Mouse (Mus musculus) neural tube, embryonic 13.5 days (tissue): ENCODE measurements around the gene Itgal. TPM values are rescaled to one million over a fixed set of nuclear protein-coding genes. Genes with fewer than 3 reads are reported as not detected.
"Not testable (repeated sequence)": the region's sequence is repeated elsewhere in the genome, so short reads cannot be mapped to it uniquely, and the experiment has no call there.

ENCODE experiments used
- ATAC-seq: fragments of 200-750 bp; cut with Nextera tagmentation; 2 replicates; pipeline ENCODE4 v1.8.0; 2017; ENCODE audit warnings: low read depth, mild to moderate bottlenecking, moderate TSS enrichment, moderate library complexity
- H3K27ac ChIP-seq: fragments of 300-500 bp; sonication (generic); replicated peaks from 2 replicates; pipeline ENCODE4 v1.5.1; 2015; ENCODE audit warnings: moderate library complexity, mild to moderate bottlenecking, inconsistent platforms
- H3K27me3 ChIP-seq: fragments of 300-500 bp; sonication (generic); 2 replicates; pipeline ENCODE4 v1.6.1; 2015; ENCODE audit warnings: mild to moderate bottlenecking, inconsistent platforms
- H3K36me3 ChIP-seq: fragments of 300-500 bp; sonication (generic); 2 replicates; pipeline ENCODE4 v1.6.1; 2015; ENCODE audit warnings: mild to moderate bottlenecking, inconsistent platforms
- H3K4me1 ChIP-seq: fragments of 300-500 bp; sonication (generic); replicated peaks from 2 replicates; pipeline ENCODE4 v1.6.1; 2015; ENCODE audit warnings: inconsistent platforms
- H3K4me2 ChIP-seq: fragments of 300-500 bp; sonication (generic); 2 replicates; pipeline ENCODE4 v1.6.1; 2015; ENCODE audit warnings: inconsistent platforms, mild to moderate bottlenecking, moderate library complexity
- H3K4me3 ChIP-seq: fragments of 300-500 bp; sonication (generic); 2 replicates; pipeline ENCODE4 v1.5.1; 2015; ENCODE audit warnings: mild to moderate bottlenecking, inconsistent platforms
- H3K9ac ChIP-seq: fragments of 300-500 bp; sonication (generic); 2 replicates; pipeline ENCODE4 v1.6.1; 2015; ENCODE audit warnings: moderate library complexity, mild to moderate bottlenecking, inconsistent platforms
- H3K9me3 ChIP-seq: fragments of 300-500 bp; sonication (generic); 2 replicates; pipeline ENCODE4 v1.6.1; 2016; ENCODE audit warnings: inconsistent platforms
- WGBS: fragments of 180-500 bp; shearing (Covaris S2); methylation state at CpG from one replicate; pipeline ENCODE4 v1.1.7; 2015; 5-methylcytosine and 5-hydroxymethylcytosine counted together
- polyA plus RNA-seq: library from polyadenylated mRNA; unstranded; fragments of >200 nt; fragmentation: Nextera tagmentation; extraction: Ambion mirVana; gene quantifications from 2 replicates; pipeline ENCODE4 v1.2.1, GENCODE M21; 2015

Gene Itgal
- polyA plus RNA-seq, result 0.31 and 0.41 TPM in 2 replicates

- no peaks in the 10 kb centered on the region for H3K9me3 ChIP-seq
- H3K27me3 ChIP-seq, result no peaks in the 10 kb centered on the region
- 81% methylated on average over 11 of the region's 11 CpGs for WGBS
- no peak within 1 kb of the TSS for H3K27ac ChIP-seq
- H3K9ac ChIP-seq, result no peak within 1 kb of the TSS
- no peaks in the 10 kb centered on the region for H3K36me3 ChIP-seq
- no peak within 1 kb of the TSS for H3K4me2 ChIP-seq
- no peaks in the 10 kb centered on the region for H3K4me1 ChIP-seq
- ATAC-seq, result no peak
- H3K4me3 ChIP-seq, result no peak within 1 kb of the TSS
Observed at GRCm38 (mm10) chr7:127296098-127296497, at the start of gene Itgal. Itgal (plus strand) TSS chr7:127296260.

GRCm38 (mm10) chr7:127250511-127250910 is 45.5 kb upstream of the Itgal start:
- Histone ChIP-seq H3K36me3 (peaks cover 25% of the 10 kb centered on the region; the same call in 1 of the 2 replicates), H3K4me1 (peaks cover 32% of the 10 kb centered on the region)
- H3K4me3 ChIP-seq, H3K4me2 ChIP-seq, H3K27me3 ChIP-seq, H3K9ac ChIP-seq, H3K9me3 ChIP-seq, H3K27ac ChIP-seq, ATAC-seq: not testable (repeated sequence)
- 92% methylated on average over 8 of the region's 8 CpGs for WGBS

GRCm38 (mm10) chr7:127252414-127252813 is 43.6 kb upstream of the Itgal start:
- no peak overlapping the region for H3K4me2 ChIP-seq
- H3K27me3 ChIP-seq, result no peaks in the 10 kb centered on the region
- H3K36me3 ChIP-seq, result peaks cover 33% of the 10 kb centered on the region
- no peak overlapping the region for H3K4me3 ChIP-seq
- WGBS, result 90% methylated on average over 2 of the region's 2 CpGs
- H3K27ac ChIP-seq, result no peak overlapping the region
- peaks cover 17% of the 10 kb centered on the region for H3K4me1 ChIP-seq
- no peaks in the 10 kb centered on the region for H3K9me3 ChIP-seq
- H3K9ac ChIP-seq, result no peak overlapping the region
- ATAC-seq, result no peak

GRCm38 (mm10) chr7:127253341-127253740 is 42.7 kb upstream of the Itgal start:
- Histone ChIP-seq H3K4me3 (peak overlapping the region; percentile 57), H3K9me3 (no peaks in the 10 kb centered on the region), H3K27me3 (no peaks in the 10 kb centered on the region), H3K36me3 (peaks cover 26% of the 10 kb centered on the region), H3K27ac (peak overlapping the region; percentile 91), H3K9ac (peak overlapping the region; percentile 74), H3K4me1 (peaks cover 17% of the 10 kb centered on the region), H3K4me2 (peak overlapping the region; percentile 89)
- WGBS, result 82% methylated on average over 6 of the region's 6 CpGs
- no peak for ATAC-seq

GRCm38 (mm10) chr7:127253821-127254769 is 42.0 kb upstream of the Itgal start:
- WGBS, result under 1% methylated on average over 136 of the region's 136 CpGs
- peak overlapping the region; percentile 57 for H3K4me3 ChIP-seq
- H3K9ac ChIP-seq, result peak overlapping the region; percentile 74
- H3K4me2 ChIP-seq, result peak overlapping the region; percentile 89
- H3K9me3 ChIP-seq, result no peaks in the 10 kb centered on the region
- peaks cover 22% of the 10 kb centered on the region for H3K4me1 ChIP-seq
- H3K27me3 ChIP-seq, result no peaks in the 10 kb centered on the region
- peak overlapping the region; percentile 91 for H3K27ac ChIP-seq
- H3K36me3 ChIP-seq, result peaks cover 23% of the 10 kb centered on the region
- peak; percentile 95 for ATAC-seq

- ATAC-seq, result no peak
- Histone ChIP-seq H3K27me3 (no peaks in the 10 kb centered on the region), H3K9me3 (no peaks in the 10 kb centered on the region), H3K4me2 (peak overlapping the region; percentile 89), H3K9ac (peak overlapping the region; percentile 74), H3K36me3 (peaks cover 14% of the 10 kb centered on the region), H3K27ac (peak overlapping the region; percentile 91; the same call in 1 of the 2 replicates), H3K4me3 (peak overlapping the region; percentile 57), H3K4me1 (peaks cover 31% of the 10 kb centered on the region)
- 26% methylated on average over 4 of the region's 4 CpGs for WGBS
Observed at GRCm38 (mm10) chr7:127255008-127255407, 41.1 kb upstream of the Itgal start.

- Histone ChIP-seq H3K4me1 (peaks cover 34% of the 10 kb centered on the region), H3K27ac (no peak overlapping the region)
- WGBS, result 88% methylated on average over 2 of the region's 2 CpGs
Observed at GRCm38 (mm10) chr7:127255965-127256364, 40.1 kb upstream of the Itgal start.

GRCm38 (mm10) chr7:127256518-127256917 is 39.5 kb upstream of the Itgal start:
- Histone ChIP-seq H3K9me3 (no peaks in the 10 kb centered on the region), H3K36me3 (peaks cover 11% of the 10 kb centered on the region), H3K4me2 (no peak overlapping the region), H3K27me3 (no peaks in the 10 kb centered on the region), H3K4me3 (no peak overlapping the region), H3K4me1 (peaks cover 38% of the 10 kb centered on the region), H3K9ac (no peak overlapping the region), H3K27ac (no peak overlapping the region)
- ATAC-seq, result no peak
- WGBS, result 90% methylated on average over 5 of the region's 5 CpGs

More at GRCm38 (mm10) chr7:127255965-127256364, 40.1 kb upstream of the Itgal start:
- H3K9me3 ChIP-seq, result no peaks in the 10 kb centered on the region
- ATAC-seq, result no peak
- H3K4me2 ChIP-seq, result no peak overlapping the region
- no peak overlapping the region for H3K9ac ChIP-seq
- no peaks in the 10 kb centered on the region for H3K27me3 ChIP-seq
- no peak overlapping the region for H3K4me3 ChIP-seq
- peaks cover 11% of the 10 kb centered on the region for H3K36me3 ChIP-seq

GRCm38 (mm10) chr7:127259186-127259905 is 36.7 kb upstream of the Itgal start:
- Histone ChIP-seq H3K4me1 (peaks cover 30% of the 10 kb centered on the region), H3K27me3 (no peaks in the 10 kb centered on the region), H3K9me3 (no peaks in the 10 kb centered on the region), H3K4me2 (peak overlapping the region; percentile 78), H3K36me3 (peaks cover 11% of the 10 kb centered on the region), H3K4me3 (peak overlapping the region; percentile 49), H3K27ac (no peak overlapping the region), H3K9ac (peak overlapping the region; percentile 71)
- no peak for ATAC-seq
- WGBS, result 77% methylated on average over 8 of the region's 8 CpGs

- Histone ChIP-seq H3K36me3 (peaks cover 11% of the 10 kb centered on the region), H3K4me3 (peak within 1 kb of the TSS; percentile 49), H3K9me3 (no peaks in the 10 kb centered on the region), H3K9ac (peak within 1 kb of the TSS; percentile 71), H3K4me2 (peak within 1 kb of the TSS; percentile 78), H3K27ac (0 out of 2 replicates have a peak within 1 kb of the TSS, but pooled peaks have one; percentile 15), H3K4me1 (peaks cover 21% of the 10 kb centered on the region), H3K27me3 (no peaks in the 10 kb centered on the region)
- under 1% methylated on average over 50 of the region's 50 CpGs for WGBS
- peak; percentile 98 for ATAC-seq
Observed at GRCm38 (mm10) chr7:127260309-127261111, 35.5 kb upstream of the Itgal start, which contains the start of gene Dctpp1. Dctpp1 (minus strand) TSS chr7:127260709.

- no peak for ATAC-seq
- Histone ChIP-seq H3K36me3 (no peaks in the 10 kb centered on the region), H3K4me1 (peaks cover 21% of the 10 kb centered on the region), H3K4me2 (no peak overlapping the region), H3K9ac (no peak overlapping the region), H3K4me3 (no peak overlapping the region), H3K9me3 (no peaks in the 10 kb centered on the region), H3K27me3 (no peaks in the 10 kb centered on the region), H3K27ac (no peak overlapping the region)
- 85% methylated on average over 10 of the region's 10 CpGs for WGBS
Observed at GRCm38 (mm10) chr7:127262218-127262961, 33.7 kb upstream of the Itgal start.
